In genomic region chr4:127771966-127772500, GRCm38 (mm10) we compare ENCODE assay signal across 22 mouse cellular contexts.
DNase-seq lines count a peak whose midpoint lies in the region; ATAC-seq and TF ChIP-seq lines count a peak whose summit lies in the region.
"Had no signal": no experiment of that assay in that cellular context is flagged by ENCODE, and none has a peak within 500 bp of the region (broad histone marks: within the 10 kb centered on the region; RNA-seq: fewer than 3 reads in every experiment).

No protein-coding gene starts in this region.

- 0 out of 2 replicates have a peak, but pooled peaks cover 4% of the 10 kb centered on the region for H3K4me1 ChIP-seq in hindbrain, postnatal 0 days (ENCODE audit: insufficient read depth, low read length)
- peaks cover 5% of the 10 kb centered on the region for H3K4me1 ChIP-seq in hindbrain, embryonic 13.5 days (replicated peaks)
- H3K4me1 ChIP-seq: heart, embryonic 12.5 days; limb, embryonic 12.5 days; liver, embryonic 12.5 days had no signal

- no peaks in the 10 kb centered on the region for H3K9me3 ChIP-seq in hindbrain, postnatal 0 days (ENCODE audit: low read length)
- no peaks in the 10 kb centered on the region for H3K9me3 ChIP-seq in hindbrain, embryonic 13.5 days
- H3K9me3 ChIP-seq: limb, embryonic 12.5 days; liver, embryonic 12.5 days had no signal

- no peaks in the 10 kb centered on the region for H3K27me3 ChIP-seq in hindbrain, postnatal 0 days (ENCODE audit: insufficient read depth, low read length)
- no peaks in the 10 kb centered on the region for H3K27me3 ChIP-seq in hindbrain, embryonic 13.5 days
- H3K27me3 ChIP-seq: heart, embryonic 12.5 days; limb, embryonic 12.5 days; liver, embryonic 12.5 days; Patski had no signal

- no peak overlapping the region for H3K9ac ChIP-seq in hindbrain, postnatal 0 days (replicated peaks; ENCODE audit: low read length)
- no peak overlapping the region for H3K9ac ChIP-seq in hindbrain, embryonic 13.5 days
- H3K9ac ChIP-seq: heart, embryonic 12.5 days; hindbrain, embryonic 14.5 days; limb, embryonic 12.5 days; liver, embryonic 12.5 days; liver, postnatal 0 days had no signal

- H3K27ac ChIP-seq in hindbrain, postnatal 0 days, result no peak overlapping the region
- H3K27ac ChIP-seq in hindbrain, embryonic 13.5 days, result no peak overlapping the region
- H3K27ac ChIP-seq: heart, adult 2 months; hindbrain, embryonic 14.5 days; limb, embryonic 12.5 days; liver, embryonic 12.5 days had no signal

- 22% methylated on average over 5 of the region's 5 CpGs for WGBS in hindbrain, postnatal 0 days
- WGBS in hindbrain, embryonic 13.5 days, result 31% methylated on average over 5 of the region's 5 CpGs

- ATAC-seq in hindbrain, postnatal 0 days, result no peak
- ATAC-seq in hindbrain, embryonic 13.5 days (ENCODE audit: low FRiP score), result no peak
- ATAC-seq in activated CD4-positive, CD25-positive, alpha-beta regulatory T cell, adult 4 months, result no peak
- ATAC-seq: forebrain, embryonic 16.5 days; inflammation-experienced regulatory T-cells, adult 6 months; liver, embryonic 12.5 days; liver, postnatal 0 days; Patski had no signal

- peak; percentile 6 for DNase-seq in cerebellum, adult 9-10 months
- no peak for DNase-seq in cerebellum, postnatal 4 days (ENCODE audit: low spot score in 2 of 2)
- DNase-seq in hindbrain, postnatal 0 days (ENCODE audit: low spot score), result peak; percentile 54
- peak; percentile 36 for DNase-seq in brain, adult 2 months (ENCODE audit: low read depth, low spot score)
- DNase-seq in cerebellum, postnatal 25 days, result peak; percentile 52 to 62
- DNase-seq: adrenal gland, postnatal 14 days; heart, adult 2 months; heart, postnatal 4 days; kidney, adult 11 months; kidney, postnatal 14 days; layer of hippocampus, adult 9-11 months; liver, postnatal 0 days; lung, postnatal 36 days had no signal

- no peaks in the 10 kb centered on the region for H3K36me3 ChIP-seq in hindbrain, postnatal 0 days (ENCODE audit: insufficient read depth, low read length)
- no peaks in the 10 kb centered on the region for H3K36me3 ChIP-seq in hindbrain, embryonic 13.5 days
- H3K36me3 ChIP-seq: heart, embryonic 12.5 days; limb, embryonic 12.5 days; liver, embryonic 12.5 days had no signal

- H3K4me2 ChIP-seq in hindbrain, postnatal 0 days (ENCODE audit: low read depth, low read length), result no peak overlapping the region
- H3K4me2 ChIP-seq in hindbrain, embryonic 13.5 days, result no peak overlapping the region
- H3K4me2 ChIP-seq: heart, embryonic 12.5 days; hindbrain, embryonic 14.5 days; limb, embryonic 12.5 days; liver, embryonic 12.5 days had no signal

- H3K4me3 ChIP-seq in hindbrain, postnatal 0 days (ENCODE audit: low read length), result no peak overlapping the region
- H3K4me3 ChIP-seq in hindbrain, embryonic 13.5 days, result no peak overlapping the region
- H3K4me3 ChIP-seq: heart, adult 2 months; heart, embryonic 12.5 days; limb, embryonic 12.5 days; liver, embryonic 12.5 days had no signal

- TF ChIP-seq CTCF in hindbrain, postnatal 0 days (IDR thresholded peaks at IDR 0.05; ENCODE audit: low read depth), result no peak

Comparison
In these comparisons a context has a peak if more than half of its experiments do, and no peak if none do; other contexts are left out.
1. DNase-seq: peak in cerebellum, adult 9-10 months (single experiment), hindbrain, postnatal 0 days (single experiment), brain, adult 2 months (single experiment) and cerebellum, postnatal 25 days (2 of 2); none in cerebellum, postnatal 4 days (0 of 2).